Mouse (Mus musculus): Measurements from ENCODE around the gene Riok1. TPM values are rescaled to one million over a fixed set of nuclear protein-coding genes. Genes with fewer than 3 reads are reported as not detected.
A peak's percentile ranks its signal among the peaks of the same experiment; 100 is the strongest.

The Riok1 gene
- total RNA-seq (2021) (1 to 10 TPM; 8.4 to 9.0 TPM), polyA plus RNA-seq (2012; rRNA removed) (8.3 and 11.5 TPM in 2 replicates)
- long read RNA-seq, transcript Riok1-201 (17 exons, 2,738 nt): major isoform, 14 of 14 reads
- long read RNA-seq, partial matches to known transcripts: 0 of 14 reads
- long read RNA-seq, other reads (novel, unspliced or antisense): 0 of 14 reads

DNA sequence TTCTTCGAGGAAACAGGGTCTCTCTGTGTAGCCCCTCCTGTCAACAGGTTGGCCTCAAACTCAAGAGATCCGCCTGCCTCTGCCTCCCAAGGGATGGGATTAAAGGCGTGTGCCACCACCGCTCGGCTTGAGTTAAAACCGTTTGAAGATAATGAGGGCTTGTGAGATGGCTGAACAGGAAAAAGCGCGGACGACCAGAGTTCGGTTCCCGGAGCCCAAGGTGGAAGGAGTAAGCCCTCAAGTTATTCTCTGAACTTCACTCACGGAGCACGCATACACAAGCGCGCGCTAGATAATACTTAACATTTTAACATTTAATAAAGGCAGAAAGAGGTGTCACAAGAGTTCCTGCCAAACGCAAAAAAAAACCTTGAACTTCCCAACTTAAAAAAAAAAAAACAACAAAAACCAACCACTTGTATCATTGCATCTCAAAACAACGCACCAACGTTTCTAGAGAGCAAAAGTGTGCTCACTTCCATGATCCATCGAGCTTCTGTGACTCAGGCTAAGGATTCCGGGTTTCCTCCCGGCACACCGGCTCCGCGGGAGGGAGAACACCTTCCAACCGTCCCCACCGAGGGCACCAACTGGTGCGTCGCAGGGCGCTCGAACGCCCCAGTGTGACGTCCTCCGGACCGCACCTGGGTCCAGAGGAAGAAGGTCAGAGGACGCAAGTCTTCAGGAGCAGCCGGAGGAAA, at the start of gene Riok1:
Riok1 (plus strand) TSS at position 653 of the 701 bp plus-strand sequence.
- DNase-seq: peak; percentile 3 to 21

DNA sequence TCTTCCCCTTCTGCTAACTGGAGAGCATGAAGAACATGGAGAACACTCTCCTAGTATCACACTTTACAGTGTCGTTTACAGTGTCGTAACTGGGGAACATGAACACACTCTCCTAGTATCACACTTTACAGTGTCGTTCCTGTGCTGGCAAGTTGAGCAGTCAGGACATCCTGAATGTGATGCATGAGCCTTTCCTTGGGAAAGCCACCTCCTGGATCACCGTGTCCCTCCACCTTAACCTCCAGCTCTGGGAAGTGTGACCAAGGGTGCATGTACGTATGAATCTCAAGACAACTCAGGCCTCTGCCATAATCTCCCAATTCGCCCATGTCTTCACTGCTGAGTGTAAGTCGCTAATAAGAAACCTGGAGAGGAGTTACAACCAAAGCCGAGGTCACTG, 47.1 kb upstream of the Riok1 start:
- Histone ChIP-seq H3K79me2 (replicated peaks; ENCODE audit: control insufficient read depth, insufficient read depth, low read length) (no peaks in the 10 kb centered on the region), H3K9ac (ENCODE audit: low read depth, low read length) (no peak overlapping the region), H3K4me3 (no peak overlapping the region), H3K27me3 (ENCODE audit: control insufficient read depth, insufficient read depth, low read length) (no peaks in the 10 kb centered on the region), H3K27ac (no peak overlapping the region), H3K4me1 (ENCODE audit: control insufficient read depth, insufficient read depth, low read length) (peaks cover 2% of the 10 kb centered on the region), H3K36me3 (ENCODE audit: control insufficient read depth, insufficient read depth, low read length) (peaks cover 4% of the 10 kb centered on the region; the same call in 1 of the 2 replicates)
- WGBS: 88% methylated on average over 8 of the region's 8 CpGs
- no peak for DNase-seq
- TF ChIP-seq POLR2A (IDR thresholded peaks at IDR 0.05; ENCODE audit: insufficient read depth, low read depth, low read length): no peak
- no peak for TF ChIP-seq CTCF (IDR thresholded peaks at IDR 0.05)
- no peak for TF ChIP-seq EP300 (IDR thresholded peaks at IDR 0.05; ENCODE audit: insufficient read depth, low read depth, low read length)
- intact Hi-C loops (cut with DNase I): no loop called here

More for the DNA sequence above, at the start of gene Riok1:
- Histone ChIP-seq H3K36me3 (ENCODE audit: control insufficient read depth, insufficient read depth, low read length) (peaks cover 4% of the 10 kb centered on the region), H3K79me2 (replicated peaks; ENCODE audit: control insufficient read depth, insufficient read depth, low read length) (no peaks in the 10 kb centered on the region; the same call in 1 of the 2 replicates), H3K27me3 (ENCODE audit: control insufficient read depth, insufficient read depth, low read length) (no peaks in the 10 kb centered on the region), H3K27ac (peak within 1 kb of the TSS; percentile 86), H3K4me3 (peak within 1 kb of the TSS; percentile 91), H3K4me1 (ENCODE audit: control insufficient read depth, insufficient read depth, low read length) (peaks cover 4% of the 10 kb centered on the region), H3K9ac (ENCODE audit: low read depth, low read length) (peak within 1 kb of the TSS; percentile 84)
- TF ChIP-seq EP300 (IDR thresholded peaks at IDR 0.05; ENCODE audit: insufficient read depth, low read depth, low read length) (no peak), CTCF (IDR thresholded peaks at IDR 0.05) (no peak), POLR2A (IDR thresholded peaks at IDR 0.05; ENCODE audit: insufficient read depth, low read depth, low read length) (no peak)
- intact Hi-C loops (cut with DNase I): loop anchor here (1.0 to 5.0 kb wide), 2 partner anchors 42 to 604 kb away; partner anchors contain the start of gene Ssr1
- WGBS: 5% methylated on average over 37 of the region's 37 CpGs

- Histone ChIP-seq H3K27me3 (ENCODE audit: control insufficient read depth, insufficient read depth, low read length) (no peaks in the 10 kb centered on the region), H3K4me1 (ENCODE audit: control insufficient read depth, insufficient read depth, low read length) (peaks cover 2% of the 10 kb centered on the region), H3K4me3 (peak overlapping the region; percentile 94), H3K27ac (no peak overlapping the region), H3K79me2 (replicated peaks; ENCODE audit: control insufficient read depth, insufficient read depth, low read length) (no peaks in the 10 kb centered on the region), H3K9ac (ENCODE audit: low read depth, low read length) (peak overlapping the region; percentile 8), H3K36me3 (ENCODE audit: control insufficient read depth, insufficient read depth, low read length) (no peaks in the 10 kb centered on the region)
- WGBS: 18% methylated on average over 10 of the region's 10 CpGs
- DNase-seq: no peak
- intact Hi-C loops (cut with DNase I): no loop called here
- no peak for TF ChIP-seq POLR2A (IDR thresholded peaks at IDR 0.05; ENCODE audit: insufficient read depth, low read depth, low read length)
- no peak for TF ChIP-seq CTCF (IDR thresholded peaks at IDR 0.05)
- no peak for TF ChIP-seq EP300 (IDR thresholded peaks at IDR 0.05; ENCODE audit: insufficient read depth, low read depth, low read length)
Measured at GRCm38 (mm10) chr13:37992638-37993371, 44.0 kb upstream of the Riok1 start.

GRCm38 (mm10) chr13:37993376-37993703, 43.5 kb upstream of the Riok1 start:
- Histone ChIP-seq H3K79me2 (replicated peaks; ENCODE audit: control insufficient read depth, insufficient read depth, low read length) (no peaks in the 10 kb centered on the region), H3K9ac (ENCODE audit: low read depth, low read length) (peak overlapping the region; percentile 96), H3K27ac (peak overlapping the region; percentile 87), H3K36me3 (ENCODE audit: control insufficient read depth, insufficient read depth, low read length) (no peaks in the 10 kb centered on the region), H3K4me3 (peak overlapping the region; percentile 94), H3K27me3 (ENCODE audit: control insufficient read depth, insufficient read depth, low read length) (no peaks in the 10 kb centered on the region), H3K4me1 (ENCODE audit: control insufficient read depth, insufficient read depth, low read length) (peaks cover 2% of the 10 kb centered on the region)
- no peak for DNase-seq
- intact Hi-C loops (cut with DNase I): no loop called here
- TF ChIP-seq EP300 (IDR thresholded peaks at IDR 0.05; ENCODE audit: insufficient read depth, low read depth, low read length) (no peak), CTCF (IDR thresholded peaks at IDR 0.05) (no peak)
- WGBS: under 1% methylated on average over 17 of the region's 17 CpGs

DNA sequence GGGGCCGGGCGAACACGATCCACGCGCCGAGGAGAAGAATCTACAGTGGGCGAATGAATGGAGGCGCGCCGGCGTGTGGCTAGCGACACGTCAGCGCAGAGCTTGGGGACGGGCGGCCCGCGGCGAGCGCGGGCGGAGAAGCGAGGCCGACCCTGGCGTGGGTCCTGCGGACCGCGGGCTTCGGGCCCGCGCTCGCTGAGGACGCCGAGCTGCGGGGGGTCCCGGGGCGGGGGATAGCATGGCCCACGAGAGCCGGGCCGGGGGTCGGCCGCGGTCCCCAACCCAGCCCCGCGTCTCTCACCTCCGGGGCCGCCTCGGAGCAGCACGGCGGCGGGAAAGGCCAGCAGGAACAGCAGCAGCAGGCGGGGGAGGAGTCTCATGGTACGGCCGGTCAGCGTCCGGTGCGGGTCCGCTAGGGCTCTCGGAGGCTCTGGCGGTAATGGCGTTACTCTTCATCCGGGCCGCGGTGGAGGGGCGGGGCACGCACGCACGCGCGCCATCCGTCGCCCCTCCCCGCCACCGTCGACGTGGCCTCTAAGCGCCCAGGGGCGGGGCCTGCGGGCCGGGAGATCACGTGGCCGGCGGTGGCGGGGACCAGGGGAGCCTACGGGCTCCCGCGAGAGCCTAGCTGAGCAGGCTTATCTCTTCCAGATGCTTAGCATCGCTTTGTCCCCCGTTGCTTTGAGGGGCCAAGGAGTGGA, 42.9 kb upstream of the Riok1 start, which contains the start of gene Ssr1:
Ssr1 (minus strand) TSS at position 514 of the 701 bp plus-strand sequence.
- H3K27ac ChIP-seq: peak within 1 kb of the TSS; percentile 87
- peaks cover 2% of the 10 kb centered on the region for H3K4me1 ChIP-seq (ENCODE audit: control insufficient read depth, insufficient read depth, low read length)
- no peaks in the 10 kb centered on the region for H3K79me2 ChIP-seq (replicated peaks; ENCODE audit: control insufficient read depth, insufficient read depth, low read length)
- intact Hi-C loops (cut with DNase I): loop anchor here (1.0 kb wide), 1 partner anchor 43 kb away; the partner anchor contains the start of gene Cage1
- H3K27me3 ChIP-seq (ENCODE audit: control insufficient read depth, insufficient read depth, low read length): no peaks in the 10 kb centered on the region
- no peaks in the 10 kb centered on the region for H3K36me3 ChIP-seq (ENCODE audit: control insufficient read depth, insufficient read depth, low read length)
- under 1% methylated on average over 86 of the region's 89 CpGs for WGBS
- peak within 1 kb of the TSS; percentile 96 for H3K9ac ChIP-seq (ENCODE audit: low read depth, low read length)
- DNase-seq: peak; percentile 97 to 98
- TF ChIP-seq CTCF (IDR thresholded peaks at IDR 0.05) (no peak; the same call in 1 of the 2 replicates), POLR2A (IDR thresholded peaks at IDR 0.05; ENCODE audit: insufficient read depth, low read depth, low read length) (peak; percentile 81), EP300 (IDR thresholded peaks at IDR 0.05; ENCODE audit: insufficient read depth, low read depth, low read length) (no peak)
- H3K4me3 ChIP-seq: peak within 1 kb of the TSS; percentile 94
